Mouse (Mus musculus): ENCODE data around the gene Epb41l5. TPM values are rescaled to one million over a fixed set of nuclear protein-coding genes. Genes with fewer than 3 reads are reported as not detected.

The Epb41l5 gene
- polyA plus RNA-seq, 2 experiments, result 6.1 to 12.1 TPM

DNA sequence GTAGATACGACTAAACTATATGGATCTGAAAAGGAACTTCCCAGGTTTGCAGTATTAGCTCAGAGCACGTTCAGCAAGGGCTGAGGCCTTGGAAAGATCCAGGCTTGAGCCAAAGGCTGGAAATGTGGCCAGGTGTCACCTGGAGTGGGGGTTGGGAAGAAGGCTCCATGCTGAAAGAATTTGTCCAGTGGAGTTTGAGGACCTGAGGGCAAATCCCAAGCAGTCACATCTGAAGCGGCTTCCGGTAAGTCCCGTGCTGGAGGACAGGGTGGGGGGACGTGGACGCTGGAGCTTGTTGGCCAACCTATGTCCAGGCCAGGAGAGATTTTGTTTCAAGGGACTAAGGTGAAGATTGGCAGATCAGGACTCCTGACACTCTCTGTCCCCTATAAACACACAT lies 125.0 kb downstream of the Epb41l5 start:
- no peak for DNase-seq (ENCODE audit: low spot score)
- no peaks in the 10 kb centered on the region for H3K27me3 ChIP-seq (ENCODE audit: control insufficient read depth, insufficient read depth, low read length)
- WGBS, result 79% methylated on average over 7 of the region's 7 CpGs
- H3K27ac ChIP-seq (replicated peaks; ENCODE audit: low read depth, low read length), result no peak overlapping the region
- ATAC-seq (ENCODE audit: low FRiP score, low read depth), result no peak
- no peak overlapping the region for H3K4me2 ChIP-seq (replicated peaks; ENCODE audit: low read depth, low read length, severe bottlenecking)
- H3K9me3 ChIP-seq (ENCODE audit: control insufficient read depth, low read length), result peaks cover 9% of the 10 kb centered on the region; the same call in 1 of the 2 replicates
- H3K4me3 ChIP-seq (replicated peaks; ENCODE audit: low read length), result no peak overlapping the region
- peaks cover 16% of the 10 kb centered on the region for H3K4me1 ChIP-seq (ENCODE audit: control insufficient read depth, insufficient read depth, low read length)
- no peak overlapping the region for H3K9ac ChIP-seq (ENCODE audit: low read depth, low read length, severe bottlenecking)
- peaks cover 20% of the 10 kb centered on the region for H3K36me3 ChIP-seq (ENCODE audit: control insufficient read depth, insufficient read depth, low read length)
- TF ChIP-seq POLR2A (IDR thresholded peaks at IDR 0.05; ENCODE audit: borderline replicate concordance, extremely low read depth, insufficient read depth, insufficient read length), result no peak

DNA sequence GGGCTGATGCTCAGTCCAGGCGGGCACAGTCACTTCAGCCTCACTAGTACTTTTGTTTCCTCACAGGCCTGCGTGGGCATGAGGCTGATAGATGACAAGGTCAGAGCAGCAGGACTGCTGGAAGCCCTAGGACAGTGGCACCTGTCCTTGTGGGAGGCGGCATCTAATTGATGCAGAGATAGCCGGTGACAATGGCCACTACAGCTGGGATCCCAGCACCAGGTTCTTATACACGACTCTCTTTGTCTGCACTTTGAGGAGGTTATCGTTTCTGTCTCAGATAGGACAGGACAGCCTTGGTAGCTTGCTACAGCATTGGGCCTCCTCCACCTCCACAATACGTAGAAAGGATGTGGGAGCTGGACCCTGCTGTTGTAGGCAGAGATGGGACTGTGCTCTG lies 125.4 kb downstream of the Epb41l5 start:
- peaks cover 16% of the 10 kb centered on the region for H3K36me3 ChIP-seq (ENCODE audit: control insufficient read depth, insufficient read depth, low read length)
- no peak for TF ChIP-seq POLR2A (IDR thresholded peaks at IDR 0.05; ENCODE audit: borderline replicate concordance, extremely low read depth, insufficient read depth, insufficient read length)
- no peaks in the 10 kb centered on the region for H3K27me3 ChIP-seq (ENCODE audit: control insufficient read depth, insufficient read depth, low read length)
- H3K27ac ChIP-seq (replicated peaks; ENCODE audit: low read depth, low read length), result no peak overlapping the region
- H3K9me3 ChIP-seq (ENCODE audit: control insufficient read depth, low read length), result peaks cover 9% of the 10 kb centered on the region; the same call in 1 of the 2 replicates
- no peak for DNase-seq (ENCODE audit: low spot score)
- no peak overlapping the region for H3K4me3 ChIP-seq (replicated peaks; ENCODE audit: low read length)
- H3K4me2 ChIP-seq (replicated peaks; ENCODE audit: low read depth, low read length, severe bottlenecking), result no peak overlapping the region
- no peak for ATAC-seq (ENCODE audit: low FRiP score, low read depth)
- H3K4me1 ChIP-seq (ENCODE audit: control insufficient read depth, insufficient read depth, low read length), result peaks cover 16% of the 10 kb centered on the region
- WGBS, result 91% methylated on average over 7 of the region's 7 CpGs
- no peak overlapping the region for H3K9ac ChIP-seq (ENCODE audit: low read depth, low read length, severe bottlenecking)

DNA sequence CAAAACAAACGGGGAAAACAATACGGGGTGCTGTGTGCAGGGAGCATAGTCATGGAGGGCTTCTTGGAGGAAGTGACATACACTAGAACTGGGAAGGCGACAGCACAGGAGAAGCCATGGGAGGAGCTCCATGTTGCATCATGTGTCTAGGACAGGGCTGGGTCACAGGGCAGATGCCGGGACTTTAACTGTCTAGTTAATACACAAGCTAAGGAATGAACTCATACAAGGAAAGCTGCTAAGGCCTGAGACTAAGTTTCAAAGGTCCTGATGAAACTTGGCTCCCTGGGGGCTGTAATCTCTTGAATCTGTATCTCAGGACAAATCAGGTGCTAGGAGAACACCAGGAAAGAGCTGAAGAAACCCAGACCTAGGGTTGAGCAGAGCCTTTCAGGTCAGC lies 126.1 kb downstream of the Epb41l5 start:
- H3K27ac ChIP-seq (replicated peaks; ENCODE audit: low read depth, low read length), result no peak overlapping the region
- no peak overlapping the region for H3K4me3 ChIP-seq (replicated peaks; ENCODE audit: low read length)
- H3K9ac ChIP-seq (ENCODE audit: low read depth, low read length, severe bottlenecking), result no peak overlapping the region
- no peaks in the 10 kb centered on the region for H3K27me3 ChIP-seq (ENCODE audit: control insufficient read depth, insufficient read depth, low read length)
- no peak for DNase-seq (ENCODE audit: low spot score)
- no peak for ATAC-seq (ENCODE audit: low FRiP score, low read depth)
- 81% methylated on average over 4 of the region's 4 CpGs for WGBS
- H3K4me1 ChIP-seq (ENCODE audit: control insufficient read depth, insufficient read depth, low read length), result peaks cover 16% of the 10 kb centered on the region
- peaks cover 11% of the 10 kb centered on the region for H3K36me3 ChIP-seq (ENCODE audit: control insufficient read depth, insufficient read depth, low read length)
- H3K9me3 ChIP-seq (ENCODE audit: control insufficient read depth, low read length), result peaks cover 8% of the 10 kb centered on the region; the same call in 1 of the 2 replicates
- no peak overlapping the region for H3K4me2 ChIP-seq (replicated peaks; ENCODE audit: low read depth, low read length, severe bottlenecking)
- TF ChIP-seq POLR2A (IDR thresholded peaks at IDR 0.05; ENCODE audit: borderline replicate concordance, extremely low read depth, insufficient read depth, insufficient read length), result no peak

- Histone ChIP-seq H3K27ac (replicated peaks; ENCODE audit: low read depth, low read length) (no peak overlapping the region), H3K9ac (ENCODE audit: low read depth, low read length, severe bottlenecking) (no peak overlapping the region), H3K27me3 (ENCODE audit: control insufficient read depth, insufficient read depth, low read length) (no peaks in the 10 kb centered on the region), H3K36me3 (ENCODE audit: control insufficient read depth, insufficient read depth, low read length) (peaks cover under 1% of the 10 kb centered on the region; the same call in 1 of the 2 replicates), H3K4me1 (ENCODE audit: control insufficient read depth, insufficient read depth, low read length) (peaks cover 15% of the 10 kb centered on the region), H3K4me3 (replicated peaks; ENCODE audit: low read length) (no peak overlapping the region), H3K4me2 (replicated peaks; ENCODE audit: low read depth, low read length, severe bottlenecking) (no peak overlapping the region), H3K9me3 (ENCODE audit: control insufficient read depth, low read length) (no peaks in the 10 kb centered on the region)
- no peak for TF ChIP-seq POLR2A (IDR thresholded peaks at IDR 0.05; ENCODE audit: borderline replicate concordance, extremely low read depth, insufficient read depth, insufficient read length)
- WGBS, result 81% methylated on average over 7 of the region's 7 CpGs
- ATAC-seq (ENCODE audit: low FRiP score, low read depth), result no peak
- DNase-seq (ENCODE audit: low spot score), result no peak
These were observed 127.1 kb downstream of the Epb41l5 start for GRCm38 (mm10) chr1:119521681-119522080.

DNA sequence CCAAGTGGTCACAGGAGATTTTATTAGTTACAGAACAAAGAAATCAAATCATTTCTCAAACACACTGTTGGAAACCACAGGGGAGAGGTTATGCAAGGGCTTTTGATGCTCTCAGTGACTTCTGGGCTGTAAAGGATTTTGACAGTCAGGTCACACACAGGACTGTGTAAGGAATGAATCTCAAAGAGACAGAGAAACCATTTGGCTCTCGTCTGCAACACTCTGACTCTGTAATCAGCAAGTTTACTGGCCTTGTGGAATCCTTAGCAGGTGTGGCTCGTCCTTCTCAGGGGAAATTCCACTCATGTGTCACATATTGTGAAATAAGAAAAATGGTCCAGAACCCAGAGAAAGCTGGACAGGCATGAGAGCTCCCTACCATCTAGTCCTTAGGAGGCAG lies 127.8 kb downstream of the Epb41l5 start:
- WGBS, result 33% methylated on average over 2 of the region's 2 CpGs
- DNase-seq (ENCODE audit: low spot score), result no peak
- H3K4me2 ChIP-seq (replicated peaks; ENCODE audit: low read depth, low read length, severe bottlenecking), result no peak overlapping the region
- no peaks in the 10 kb centered on the region for H3K36me3 ChIP-seq (ENCODE audit: control insufficient read depth, insufficient read depth, low read length)
- H3K4me3 ChIP-seq (replicated peaks; ENCODE audit: low read length), result no peak overlapping the region
- ATAC-seq (ENCODE audit: low FRiP score, low read depth), result no peak
- H3K4me1 ChIP-seq (ENCODE audit: control insufficient read depth, insufficient read depth, low read length), result peaks cover 9% of the 10 kb centered on the region
- no peaks in the 10 kb centered on the region for H3K27me3 ChIP-seq (ENCODE audit: control insufficient read depth, insufficient read depth, low read length)
- no peak overlapping the region for H3K9ac ChIP-seq (ENCODE audit: low read depth, low read length, severe bottlenecking)
- H3K27ac ChIP-seq (replicated peaks; ENCODE audit: low read depth, low read length), result no peak overlapping the region; the same call in 1 of the 2 replicates
- TF ChIP-seq POLR2A (IDR thresholded peaks at IDR 0.05; ENCODE audit: borderline replicate concordance, extremely low read depth, insufficient read depth, insufficient read length), result no peak
- no peaks in the 10 kb centered on the region for H3K9me3 ChIP-seq (ENCODE audit: control insufficient read depth, low read length)

- Histone ChIP-seq H3K27me3 (ENCODE audit: control insufficient read depth, insufficient read depth, low read length) (no peaks in the 10 kb centered on the region), H3K9ac (ENCODE audit: low read depth, low read length, severe bottlenecking) (no peak overlapping the region), H3K4me2 (replicated peaks; ENCODE audit: low read depth, low read length, severe bottlenecking) (no peak overlapping the region), H3K9me3 (ENCODE audit: control insufficient read depth, low read length) (no peaks in the 10 kb centered on the region), H3K27ac (replicated peaks; ENCODE audit: low read depth, low read length) (no peak overlapping the region), H3K4me1 (ENCODE audit: control insufficient read depth, insufficient read depth, low read length) (no peaks in the 10 kb centered on the region), H3K4me3 (replicated peaks; ENCODE audit: low read length) (no peak overlapping the region), H3K36me3 (ENCODE audit: control insufficient read depth, insufficient read depth, low read length) (no peaks in the 10 kb centered on the region)
- ATAC-seq (ENCODE audit: low FRiP score, low read depth), result no peak
- no peak for DNase-seq (ENCODE audit: low spot score)
- WGBS, result 67% methylated on average over 6 of the region's 6 CpGs
- TF ChIP-seq POLR2A (IDR thresholded peaks at IDR 0.05; ENCODE audit: borderline replicate concordance, extremely low read depth, insufficient read depth, insufficient read length), result no peak
These were observed 129.5 kb downstream of the Epb41l5 start for GRCm38 (mm10) chr1:119519286-119519685.

All from limb, embryonic 14.5 days (tissue).